8 mouse cellular contexts compared by ENCODE assay signal in the genomic region with DNA sequence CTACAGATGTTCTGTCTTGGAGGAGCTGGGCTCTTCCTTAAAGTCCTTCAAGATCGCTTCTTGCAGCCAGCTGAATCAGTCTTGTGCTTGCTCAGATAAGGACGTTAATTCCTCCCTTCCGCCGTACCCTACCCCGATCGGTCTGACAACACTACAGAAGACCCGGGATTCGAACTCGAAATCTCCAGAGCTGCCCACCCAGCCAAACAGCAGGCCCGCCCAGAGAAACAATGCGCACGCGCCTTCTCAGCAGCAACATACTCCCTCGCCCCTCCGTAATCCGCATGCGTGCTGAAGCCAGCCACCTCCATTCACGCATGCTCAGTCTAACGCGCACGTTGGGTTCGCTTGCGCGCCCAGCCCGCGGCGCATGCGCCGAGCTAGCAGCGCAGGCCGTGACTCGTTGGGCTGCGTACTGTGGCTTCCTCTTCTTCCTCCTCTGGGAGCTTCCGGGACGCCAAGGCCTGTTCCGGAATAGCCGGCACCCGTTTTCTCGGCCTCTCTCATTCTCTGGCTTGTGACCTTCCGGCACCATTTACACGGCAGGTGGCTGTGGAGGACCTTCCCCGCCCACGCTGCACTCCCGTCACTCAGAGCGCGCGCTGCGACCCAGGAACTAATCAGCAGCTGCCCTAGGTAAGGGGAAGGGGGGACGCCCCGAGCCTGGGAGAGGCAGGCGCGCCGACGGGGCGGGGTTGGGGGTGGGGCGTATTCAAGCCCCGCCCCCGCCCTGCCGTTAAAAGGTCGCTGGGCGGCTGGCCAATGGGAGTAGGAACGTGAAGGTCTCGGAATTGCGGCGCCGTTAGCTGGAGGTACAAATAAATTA. TPM values are rescaled to one million over a fixed set of nuclear protein-coding genes. Genes with fewer than 3 reads are reported as not detected.
DNase-seq lines count a peak whose midpoint lies in the region; ATAC-seq lines count a peak whose summit lies in the region.

TSS of gene Smg9 (plus strand) at position 364 of the 826 bp plus-strand sequence.

- no peaks in the 10 kb centered on the region for H3K27me3 ChIP-seq in hindbrain, embryonic 14.5 days (ENCODE audit: control insufficient read depth, insufficient read depth, low read length)

- peaks cover 11% of the 10 kb centered on the region for H3K36me3 ChIP-seq in hindbrain, embryonic 14.5 days (replicated peaks; ENCODE audit: control insufficient read depth, insufficient read depth)

- peak; percentile 96 for ATAC-seq in hindbrain, embryonic 14.5 days (ENCODE audit: low FRiP score)

- peaks cover 9% of the 10 kb centered on the region; the same call in 1 of the 2 replicates for H3K4me1 ChIP-seq in hindbrain, embryonic 14.5 days (replicated peaks; ENCODE audit: control insufficient read depth, insufficient read depth, low read length)

- peak within 1 kb of the TSS; percentile 64 for H3K4me2 ChIP-seq in hindbrain, embryonic 14.5 days (replicated peaks)

- H3K9me3 ChIP-seq in hindbrain, embryonic 14.5 days (ENCODE audit: control insufficient read depth, low read length): no peaks in the 10 kb centered on the region

- H3K27ac ChIP-seq in hindbrain, embryonic 14.5 days: peak within 1 kb of the TSS; percentile 95

- DNase-seq in R1 (ENCODE audit: low read depth, low spot score): peak; percentile 99
- DNase-seq in cerebellum, postnatal 25 days: peak; percentile 96 to 98
- DNase-seq in frontal cortex, postnatal 25 days (ENCODE audit: low spot score in 2 of 2): peak; percentile 75 to 94
- peak; percentile 100 for DNase-seq in hindbrain, embryonic 14.5 days (ENCODE audit: low spot score)
- DNase-seq in left cerebral cortex, adult 11 months (ENCODE audit: low spot score): peak; percentile 95
- peak; percentile 98 for DNase-seq in lung, postnatal 4 days
- peak; percentile 99 for DNase-seq in retina, postnatal 7 days (ENCODE audit: low read depth, low spot score)
- DNase-seq in urinary bladder, adult 2 months (ENCODE audit: low spot score): peak; percentile 89

- peak within 1 kb of the TSS; percentile 66 for H3K9ac ChIP-seq in hindbrain, embryonic 14.5 days

- H3K4me3 ChIP-seq in hindbrain, embryonic 14.5 days (replicated peaks; ENCODE audit: low read length): peak within 1 kb of the TSS; percentile 47

- 2% methylated on average over 66 of the region's 66 CpGs for WGBS in hindbrain, embryonic 14.5 days

RNA-seq across cellular contexts. Expression of gene Smg9, which starts in this region (rescaled TPM):
- 30.1 and 30.3 TPM in 2 replicates for polyA plus RNA-seq in hindbrain, embryonic 14.5 days (2014; fragmentation: Nextera tagmentation; extraction: Ambion mirVana)
- 37.6 and 37.7 TPM in 2 replicates for polyA plus RNA-seq in urinary bladder, adult 2 months (2012; rRNA removed)

Comparison
In these comparisons a context has a peak if more than half of its experiments do, and no peak if none do; other contexts are left out.
1. Peak in every context shown above with its lines: DNase-seq, ATAC-seq, H3K4me3 ChIP-seq and H3K27ac ChIP-seq.